Mouse (Mus musculus) forebrain, embryonic 14.5 days (tissue): Measurements from ENCODE around the gene Arhgap45. TPM values are rescaled to one million over a fixed set of nuclear protein-coding genes. Genes with fewer than 3 reads are reported as not detected.

Experiments used
- ATAC-seq: fragments of 200-750 bp; cut with Nextera tagmentation; 2 replicates; pipeline ENCODE4 v1.8.0; 2017; ENCODE audit warnings: mild to moderate bottlenecking, moderate library complexity
- DNase-seq: peaks from one replicate; pipeline ENCODE4 v3.0.0-alpha.2; 2015; ENCODE audit warnings: low spot score
- H3K27ac ChIP-seq: fragments of 300-500 bp; sonication (generic); 2 replicates; pipeline ENCODE4 v1.5.1; 2014; ENCODE audit warnings: low read depth, mild to moderate bottlenecking, control low read depth, low read length, moderate library complexity
- H3K27me3 ChIP-seq: fragments of 300-500 bp; sonication (generic); replicated peaks from 2 replicates; pipeline ENCODE4 v1.6.1; 2014; ENCODE audit warnings: low read length, control low read depth, mixed read lengths; ENCODE audit not compliant: control insufficient read depth, insufficient read depth
- H3K36me3 ChIP-seq: fragments of 300-500 bp; sonication (generic); 2 replicates; pipeline ENCODE4 v1.6.1; 2014; ENCODE audit warnings: low read length, control low read depth; ENCODE audit not compliant: control insufficient read depth, insufficient read depth
- H3K4me1 ChIP-seq: fragments of 300-500 bp; sonication (generic); 2 replicates; pipeline ENCODE4 v1.6.1; 2014; ENCODE audit warnings: antibody characterized with exemption, low read length, control low read depth; ENCODE audit not compliant: control insufficient read depth, insufficient read depth
- H3K4me2 ChIP-seq: fragments of 300-500 bp; sonication (generic); 2 replicates; pipeline ENCODE4 v1.6.1; 2014; ENCODE audit warnings: mild to moderate bottlenecking, control low read depth, low read length
- H3K4me3 ChIP-seq: fragments of 300-500 bp; sonication (generic); 2 replicates; pipeline ENCODE4 v1.5.1; 2014; ENCODE audit warnings: low read depth, low read length, control low read depth
- H3K9ac ChIP-seq: fragments of 300-500 bp; sonication (generic); 2 replicates; pipeline ENCODE4 v1.6.1; 2014; ENCODE audit warnings: mild to moderate bottlenecking, low read length, control low read depth, moderate library complexity
- H3K9me3 ChIP-seq: fragments of 300-500 bp; sonication (generic); replicated peaks from 2 replicates; pipeline ENCODE4 v1.6.1; 2016; ENCODE audit warnings: low read length, control low read depth, mixed read lengths; ENCODE audit not compliant: control insufficient read depth
- WGBS: fragments of 180-500 bp; shearing (Covaris S2); extraction: QIAGEN DNeasy Blood & Tissue Kit; methylation state at CpG from one replicate; pipeline ENCODE4 v1.1.7; 2014; 5-methylcytosine and 5-hydroxymethylcytosine counted together
- polyA plus RNA-seq: library from polyadenylated mRNA; unstranded; fragments of >200 nt; fragmentation: Nextera tagmentation; extraction: Ambion mirVana; gene quantifications from 2 replicates; pipeline ENCODE4 v1.2.1, GENCODE M21; 2014

Gene Arhgap45
- polyA plus RNA-seq, 1 experiment from 2014 or later = 1.1 TPM

DNA sequence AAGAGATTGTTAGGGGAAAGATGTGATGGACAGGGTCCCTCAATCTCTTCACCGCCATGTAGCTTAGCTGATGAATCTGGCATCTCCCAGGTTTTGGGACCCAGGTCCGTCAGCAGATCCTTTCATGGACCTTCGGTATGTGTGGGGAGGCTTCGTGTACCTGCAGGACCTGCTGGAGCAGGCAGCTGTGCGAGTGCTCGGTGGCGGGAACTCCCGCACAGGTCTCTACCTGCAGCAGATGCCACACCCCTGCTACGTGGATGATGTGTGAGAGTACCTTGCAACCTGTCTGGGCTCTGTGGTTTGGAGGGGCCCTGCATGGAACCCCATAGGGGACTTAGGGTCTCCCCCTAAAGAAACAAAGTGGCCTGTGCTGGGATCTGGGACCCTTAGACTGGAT, 14.5 kb upstream of the Arhgap45 start:
- Histone ChIP-seq H3K9me3 (no peaks in the 10 kb centered on the region), H3K27ac (no peak overlapping the region), H3K36me3 (no peaks in the 10 kb centered on the region), H3K4me1 (peaks cover 4% of the 10 kb centered on the region; the same call in 1 of the 2 replicates), H3K27me3 (peaks cover 20% of the 10 kb centered on the region), H3K4me2 (no peak overlapping the region), H3K4me3 (no peak overlapping the region), H3K9ac (no peak overlapping the region)
- 77% methylated on average over 9 of the region's 9 CpGs for WGBS
- no peak for DNase-seq
- ATAC-seq = no peak

DNA sequence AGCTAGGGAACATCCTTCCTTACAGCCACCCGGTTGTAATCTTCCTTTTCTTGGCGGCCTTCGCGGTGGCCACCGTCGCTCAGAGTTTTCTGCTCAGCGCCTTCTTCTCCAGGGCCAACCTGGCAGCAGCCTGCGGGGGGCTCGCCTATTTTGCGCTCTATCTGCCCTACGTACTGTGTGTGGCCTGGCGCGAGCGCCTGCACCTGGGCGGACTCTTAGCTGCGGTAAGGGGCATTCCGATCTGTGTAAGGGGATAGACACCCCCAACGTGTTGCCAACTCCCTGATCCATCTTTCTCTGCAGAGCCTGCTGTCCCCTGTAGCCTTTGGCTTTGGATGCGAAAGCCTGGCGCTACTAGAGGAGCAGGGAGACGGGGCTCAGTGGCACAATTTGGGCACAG, 13.6 kb upstream of the Arhgap45 start:
- H3K27ac ChIP-seq = no peak overlapping the region
- no peak overlapping the region for H3K9ac ChIP-seq
- H3K9me3 ChIP-seq = no peaks in the 10 kb centered on the region
- WGBS = 19% methylated on average over 21 of the region's 21 CpGs
- no peak for DNase-seq
- peaks cover 1% of the 10 kb centered on the region; the same call in 1 of the 2 replicates for H3K4me1 ChIP-seq
- H3K27me3 ChIP-seq = peaks cover 20% of the 10 kb centered on the region
- no peak for ATAC-seq
- no peak overlapping the region for H3K4me2 ChIP-seq
- no peak overlapping the region for H3K4me3 ChIP-seq
- H3K36me3 ChIP-seq = no peaks in the 10 kb centered on the region

DNA sequence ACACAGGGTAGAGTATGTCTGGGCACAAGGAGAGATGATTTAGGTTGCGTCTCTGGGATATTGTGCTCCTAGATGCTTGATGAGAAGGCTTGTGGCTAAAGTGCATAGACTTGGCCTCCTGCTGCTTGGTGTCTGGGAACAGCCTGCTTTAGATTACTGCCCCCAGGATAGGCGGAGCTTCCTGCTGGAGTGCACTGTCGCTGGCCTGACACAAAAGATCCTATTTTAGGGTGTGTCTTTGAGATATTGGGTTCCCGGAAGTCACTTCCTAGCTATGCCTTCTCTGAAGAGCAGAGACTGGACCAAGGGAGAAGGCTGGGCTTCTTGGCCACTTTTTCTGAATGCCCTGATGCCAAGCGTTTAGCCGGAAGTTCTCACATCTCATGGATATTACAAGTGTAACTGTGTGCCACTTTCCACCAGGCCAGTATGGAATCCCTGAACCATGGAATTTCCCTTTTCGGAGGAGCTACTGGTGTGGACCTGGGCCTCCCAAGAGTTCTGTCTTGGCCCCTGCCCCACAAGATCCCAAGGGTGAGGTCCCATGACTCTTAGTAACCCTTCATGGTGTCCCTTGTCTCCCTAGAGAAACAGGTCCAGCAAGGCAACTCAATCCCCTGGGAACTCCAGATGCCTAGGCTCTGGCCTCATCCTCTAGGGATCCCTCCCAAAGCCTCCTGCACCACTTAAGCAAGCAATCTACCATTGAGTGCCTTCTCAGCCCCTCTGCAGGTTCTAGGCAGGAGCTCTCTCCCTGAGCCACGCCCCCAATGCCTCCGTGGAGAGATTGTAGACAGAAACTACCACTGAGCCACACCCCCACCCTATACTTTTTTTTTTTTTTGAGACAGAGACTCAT, 12.8 kb upstream of the Arhgap45 start:
- DNase-seq (no peak), ATAC-seq (no peak)
- Histone ChIP-seq H3K9ac (no peak overlapping the region), H3K4me1 (no peaks in the 10 kb centered on the region), H3K36me3 (no peaks in the 10 kb centered on the region), H3K4me3 (no peak overlapping the region), H3K27me3 (peaks cover 15% of the 10 kb centered on the region), H3K9me3 (no peaks in the 10 kb centered on the region), H3K4me2 (no peak overlapping the region), H3K27ac (no peak overlapping the region)
- 63% methylated on average over 9 of the region's 9 CpGs for WGBS

DNA sequence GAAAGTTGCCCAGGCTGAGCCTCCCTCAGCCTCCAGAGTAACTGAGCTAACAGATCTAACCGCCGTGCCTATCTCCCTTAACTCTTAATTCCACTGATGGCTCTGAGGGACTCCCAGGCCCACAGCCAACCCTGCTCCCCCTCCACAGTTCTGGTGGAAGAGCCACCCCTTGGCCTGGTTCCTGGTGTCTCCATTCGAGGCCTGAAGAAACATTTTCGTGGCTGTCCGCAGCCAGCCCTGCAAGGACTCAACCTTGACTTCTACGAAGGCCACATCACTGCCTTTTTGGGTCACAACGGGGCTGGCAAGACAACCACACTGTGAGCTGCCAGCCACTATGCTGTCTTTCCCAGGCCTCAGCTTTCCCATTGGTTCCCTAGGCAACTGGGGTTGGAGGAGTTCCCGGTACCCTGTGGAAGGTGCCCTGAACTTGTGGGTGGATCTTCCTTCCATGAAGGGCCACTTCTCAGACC, 12.2 kb upstream of the Arhgap45 start:
- no peaks in the 10 kb centered on the region for H3K9me3 ChIP-seq
- DNase-seq (no peak), ATAC-seq (no peak)
- no peak overlapping the region for H3K4me2 ChIP-seq
- no peak overlapping the region for H3K9ac ChIP-seq
- H3K27ac ChIP-seq = no peak overlapping the region
- H3K36me3 ChIP-seq = no peaks in the 10 kb centered on the region
- H3K4me1 ChIP-seq = no peaks in the 10 kb centered on the region
- peaks cover 13% of the 10 kb centered on the region for H3K27me3 ChIP-seq
- H3K4me3 ChIP-seq = no peak overlapping the region
- WGBS = 88% methylated on average over 8 of the region's 8 CpGs

DNA sequence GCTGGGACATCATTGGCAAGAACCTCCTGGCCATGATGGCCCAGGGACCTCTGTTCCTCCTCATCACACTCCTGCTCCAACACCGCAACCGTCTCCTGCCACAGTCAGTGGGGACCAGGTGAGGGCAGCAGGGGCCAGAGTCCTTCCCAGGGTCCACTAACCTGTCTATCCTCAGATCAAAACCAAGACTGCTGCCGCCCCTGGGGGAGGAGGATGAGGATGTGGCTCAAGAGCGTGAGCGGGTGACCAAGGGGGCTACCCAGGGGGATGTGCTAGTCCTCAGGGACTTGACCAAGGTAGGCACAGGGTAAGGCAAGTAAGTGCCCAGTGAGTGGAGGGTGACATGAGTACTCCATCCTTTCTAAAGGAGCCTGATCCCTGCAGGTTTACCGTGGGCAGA, 4.7 kb upstream of the Arhgap45 start:
- H3K27ac ChIP-seq = no peak overlapping the region
- H3K9me3 ChIP-seq = peaks cover 8% of the 10 kb centered on the region; the same call in 1 of the 2 replicates
- H3K36me3 ChIP-seq = peaks cover 3% of the 10 kb centered on the region; the same call in 1 of the 2 replicates
- H3K4me2 ChIP-seq = no peak overlapping the region
- DNase-seq = no peak
- no peaks in the 10 kb centered on the region for H3K4me1 ChIP-seq
- peaks cover 28% of the 10 kb centered on the region for H3K27me3 ChIP-seq
- H3K4me3 ChIP-seq = no peak overlapping the region
- no peak overlapping the region for H3K9ac ChIP-seq
- no peak for ATAC-seq
- 86% methylated on average over 6 of the region's 6 CpGs for WGBS

DNA sequence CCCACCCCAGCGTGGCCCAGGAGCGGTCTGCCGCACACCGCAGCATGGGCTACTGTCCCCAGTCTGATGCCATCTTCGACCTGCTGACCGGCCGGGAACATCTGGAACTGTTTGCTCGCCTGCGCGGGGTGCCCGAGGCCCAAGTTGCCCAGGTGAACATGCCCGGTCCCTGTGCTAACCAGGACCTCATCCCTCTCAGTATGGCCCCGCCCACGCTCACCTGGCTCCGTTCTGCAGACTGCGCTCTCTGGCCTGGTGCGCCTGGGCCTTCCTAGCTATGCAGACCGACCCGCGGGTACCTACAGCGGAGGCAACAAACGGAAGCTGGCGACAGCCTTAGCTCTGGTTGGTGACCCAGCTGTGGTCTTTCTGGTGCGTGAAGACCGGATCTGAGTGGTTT, 2.8 kb upstream of the Arhgap45 start:
- Histone ChIP-seq H3K27ac (no peak overlapping the region), H3K9ac (no peak overlapping the region), H3K27me3 (peaks cover 28% of the 10 kb centered on the region), H3K4me1 (no peaks in the 10 kb centered on the region), H3K4me2 (no peak overlapping the region), H3K9me3 (peaks cover 8% of the 10 kb centered on the region; the same call in 1 of the 2 replicates), H3K36me3 (peaks cover 3% of the 10 kb centered on the region; the same call in 1 of the 2 replicates), H3K4me3 (no peak overlapping the region)
- 25% methylated on average over 25 of the region's 25 CpGs for WGBS
- no peak for ATAC-seq
- no peak for DNase-seq

DNA sequence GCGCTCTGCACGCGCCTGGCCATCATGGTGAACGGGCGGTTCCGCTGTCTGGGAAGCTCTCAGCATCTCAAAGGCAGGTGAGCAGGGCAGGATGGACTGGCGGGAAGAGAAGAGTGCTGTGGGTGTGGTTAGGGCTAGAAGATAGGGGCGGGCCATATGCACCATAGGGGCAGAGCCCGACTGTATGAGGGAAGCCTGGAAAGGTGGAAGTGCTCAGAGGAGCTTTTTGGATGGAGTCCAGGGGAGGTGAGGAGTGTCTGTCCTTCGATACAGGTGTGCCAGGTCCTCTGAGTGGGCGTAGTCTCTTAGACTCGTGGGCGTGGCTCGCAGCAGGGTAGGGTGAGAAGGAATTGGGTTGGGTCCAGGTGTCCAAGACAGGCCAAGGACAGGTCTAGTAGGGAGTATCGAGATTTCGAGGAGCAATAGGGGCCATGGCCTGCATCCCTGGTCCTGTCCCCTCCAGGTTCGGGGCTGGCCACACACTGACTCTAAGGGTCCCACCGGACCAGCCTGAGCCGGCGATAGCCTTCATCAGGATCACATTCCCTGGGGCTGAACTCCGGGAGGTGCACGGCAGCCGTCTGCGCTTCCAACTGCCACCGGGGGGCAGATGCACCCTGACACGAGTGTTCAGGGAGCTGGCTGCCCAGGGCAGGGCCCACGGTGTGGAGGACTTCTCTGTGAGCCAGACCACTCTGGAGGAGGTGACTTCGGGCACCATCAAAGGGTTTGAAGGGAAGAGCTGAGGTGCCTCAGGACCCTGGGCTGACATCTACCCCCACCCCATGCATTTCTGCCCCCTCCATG, 1.8 kb upstream of the Arhgap45 start:
- no peak for ATAC-seq
- 22% methylated on average over 28 of the region's 28 CpGs for WGBS
- no peak overlapping the region for H3K4me2 ChIP-seq
- H3K27ac ChIP-seq = no peak overlapping the region
- peaks cover 3% of the 10 kb centered on the region; the same call in 1 of the 2 replicates for H3K36me3 ChIP-seq
- no peak overlapping the region for H3K4me3 ChIP-seq
- no peaks in the 10 kb centered on the region for H3K4me1 ChIP-seq
- DNase-seq = no peak
- peaks cover 36% of the 10 kb centered on the region for H3K27me3 ChIP-seq
- H3K9me3 ChIP-seq = peaks cover 8% of the 10 kb centered on the region; the same call in 1 of the 2 replicates
- no peak overlapping the region for H3K9ac ChIP-seq

DNA sequence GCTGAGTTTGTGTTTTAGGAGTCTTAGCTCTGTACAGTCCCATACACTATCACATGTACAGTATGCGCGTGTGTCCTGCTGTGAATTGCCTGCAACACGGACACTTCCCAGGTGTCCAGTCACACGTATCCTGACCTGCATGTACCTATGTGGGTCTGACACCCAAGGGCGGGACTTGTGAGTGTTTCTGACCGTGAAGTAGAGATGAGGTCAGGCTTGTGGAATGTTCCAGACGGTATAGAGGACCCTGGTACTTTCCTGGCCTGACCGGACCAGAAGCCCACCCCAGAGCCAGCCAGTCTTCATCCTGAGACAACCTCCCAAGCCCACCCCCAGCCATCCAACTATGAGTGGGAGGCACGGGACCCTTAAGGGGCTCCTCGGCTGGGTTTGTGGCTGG, 870 bp upstream of the Arhgap45 start:
- H3K36me3 ChIP-seq = peaks cover 3% of the 10 kb centered on the region; the same call in 1 of the 2 replicates
- 79% methylated on average over 10 of the region's 10 CpGs for WGBS
- H3K27me3 ChIP-seq = peaks cover 44% of the 10 kb centered on the region
- no peak overlapping the region for H3K9ac ChIP-seq
- no peak for DNase-seq
- H3K9me3 ChIP-seq = peaks cover 6% of the 10 kb centered on the region; the same call in 1 of the 2 replicates
- H3K4me3 ChIP-seq = no peak overlapping the region
- no peak overlapping the region for H3K4me2 ChIP-seq
- no peak for ATAC-seq
- no peak overlapping the region for H3K27ac ChIP-seq
- H3K4me1 ChIP-seq = no peaks in the 10 kb centered on the region
